Mouse (Mus musculus) macrophage (primary cell): ENCODE measurements around the gene Pkd1. TPM values are rescaled to one million over a fixed set of nuclear protein-coding genes. Genes with fewer than 3 reads are reported as not detected.

Source experiments
- H3K27ac ChIP-seq: fragments of 350-480 bp; formaldehyde crosslinking; 2 replicates; pipeline ENCODE4 v1.9.0; 2021
- H3K36me3 ChIP-seq: fragments of 350-480 bp; formaldehyde crosslinking; 2 replicates; pipeline ENCODE4 v1.9.0; 2021; ENCODE audit errors: inconsistent target
- H3K4me3 ChIP-seq: fragments of 350-480 bp; formaldehyde crosslinking; 2 replicates; pipeline ENCODE4 v1.9.0; 2021; ENCODE audit errors: inconsistent target
- H3K79me2 ChIP-seq: fragments of 350-480 bp; formaldehyde crosslinking; 2 replicates; pipeline ENCODE4 v1.9.0; 2021; ENCODE audit errors: inconsistent target
- WGBS: methylation state at CpG from one replicate; pipeline ENCODE4 v1.1.7; 2026; ENCODE audit warnings: inconsistent platforms; ENCODE audit not compliant: missing documents; 5-methylcytosine and 5-hydroxymethylcytosine counted together
- polyA plus RNA-seq: library from polyadenylated mRNA; stranded (reverse); fragments of 250-400 nt; gene quantifications from 3 replicates; pipeline ENCODE4 v1.2.4, GENCODE M21; 2018; ENCODE audit warnings: inconsistent platforms

Gene Pkd1
- polyA plus RNA-seq, 1 experiment from 2014 or later: 9.7 TPM

DNA sequence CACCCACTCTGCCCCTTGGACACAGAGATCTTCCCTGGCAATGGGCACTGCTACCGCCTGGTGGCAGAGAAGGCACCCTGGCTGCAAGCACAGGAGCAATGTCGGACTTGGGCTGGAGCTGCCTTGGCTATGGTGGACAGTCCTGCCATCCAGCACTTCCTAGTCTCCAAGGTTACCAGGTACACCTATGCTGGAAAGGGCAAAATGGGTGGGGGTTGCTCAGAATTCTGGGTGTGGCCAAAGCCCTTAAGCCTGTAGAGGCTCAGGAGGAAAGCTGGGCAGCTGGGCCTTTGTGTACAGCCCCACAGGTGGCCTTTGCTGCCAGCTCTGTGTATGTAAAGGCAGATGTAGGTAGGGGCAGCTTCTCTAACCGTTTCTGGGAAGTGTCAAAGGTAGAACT lies 16.2 kb downstream of the Pkd1 start:
- Histone ChIP-seq H3K36me3 (peaks cover 33% of the 10 kb centered on the region; the same call in 1 of the 2 replicates), H3K4me3 (no peak overlapping the region)
- WGBS: 97% methylated on average over 3 of the region's 3 CpGs

DNA sequence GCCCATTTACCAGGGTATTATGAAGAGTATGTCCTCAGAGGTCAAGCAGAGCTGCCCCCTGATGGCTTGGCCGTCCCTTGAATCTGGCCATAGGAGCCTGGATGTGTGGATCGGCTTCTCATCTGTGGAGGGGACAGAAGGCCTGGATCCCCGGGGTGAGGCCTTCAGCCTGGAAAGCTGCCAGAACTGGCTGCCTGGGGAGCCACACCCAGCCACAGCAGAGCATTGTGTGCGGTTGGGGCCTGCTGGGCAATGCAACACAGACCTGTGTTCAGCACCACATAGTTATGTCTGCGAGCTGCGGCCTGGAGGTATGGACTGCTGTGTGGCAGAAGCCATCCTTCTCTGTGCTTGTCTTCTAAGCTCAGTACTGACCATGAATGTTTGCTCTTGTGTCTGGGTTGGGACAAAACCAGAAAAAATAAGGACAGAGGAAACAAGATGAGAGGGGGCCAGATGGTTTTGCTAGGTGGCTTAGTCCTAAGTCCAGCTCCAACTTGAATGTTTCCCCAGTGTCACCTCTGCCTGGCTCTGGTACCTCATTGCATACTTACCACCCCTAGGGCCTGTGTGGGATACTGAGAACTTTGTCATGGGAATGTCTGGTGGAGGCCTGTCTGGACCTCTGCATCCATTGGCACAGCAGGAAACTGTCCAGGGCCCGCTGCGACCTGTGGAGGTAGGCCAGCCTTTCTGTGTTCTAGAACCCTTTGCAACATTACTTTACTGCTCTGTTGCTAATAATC lies 17.6 kb downstream of the Pkd1 start:
- Histone ChIP-seq H3K79me2 (peaks cover 11% of the 10 kb centered on the region; the same call in 1 of the 2 replicates), H3K4me3 (no peak overlapping the region), H3K27ac (no peak overlapping the region), H3K36me3 (peaks cover 41% of the 10 kb centered on the region; the same call in 1 of the 2 replicates)
- 82% methylated on average over 8 of the region's 8 CpGs for WGBS

More for the DNA sequence above, 16.2 kb downstream of the Pkd1 start:
- Histone ChIP-seq H3K27ac (no peak overlapping the region), H3K79me2 (peaks cover 25% of the 10 kb centered on the region; the same call in 1 of the 2 replicates)

DNA sequence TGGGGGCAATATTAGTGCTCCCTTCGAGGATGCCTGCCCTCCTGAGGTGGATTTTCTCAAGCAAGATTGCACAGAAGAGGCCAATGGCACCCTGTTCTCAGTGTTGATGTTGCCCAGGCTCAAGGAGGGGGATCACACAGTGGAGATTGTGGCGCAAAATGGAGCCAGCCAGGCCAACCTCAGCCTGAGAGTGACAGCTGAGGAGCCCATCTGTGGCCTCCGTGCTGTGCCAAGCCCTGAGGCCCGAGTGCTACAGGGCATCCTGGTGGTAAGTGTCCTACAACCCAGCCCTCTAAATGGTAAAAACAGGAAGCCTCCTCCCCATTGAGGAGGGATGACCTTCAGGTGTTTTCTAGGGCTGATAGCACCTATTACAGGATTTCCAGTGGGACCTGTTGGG lies 20.2 kb downstream of the Pkd1 start:
- 89% methylated on average over 4 of the region's 4 CpGs for WGBS
- no peaks in the 10 kb centered on the region for H3K79me2 ChIP-seq
- no peak overlapping the region for H3K27ac ChIP-seq
- H3K4me3 ChIP-seq: no peak overlapping the region
- H3K36me3 ChIP-seq: peaks cover 59% of the 10 kb centered on the region; the same call in 1 of the 2 replicates

DNA sequence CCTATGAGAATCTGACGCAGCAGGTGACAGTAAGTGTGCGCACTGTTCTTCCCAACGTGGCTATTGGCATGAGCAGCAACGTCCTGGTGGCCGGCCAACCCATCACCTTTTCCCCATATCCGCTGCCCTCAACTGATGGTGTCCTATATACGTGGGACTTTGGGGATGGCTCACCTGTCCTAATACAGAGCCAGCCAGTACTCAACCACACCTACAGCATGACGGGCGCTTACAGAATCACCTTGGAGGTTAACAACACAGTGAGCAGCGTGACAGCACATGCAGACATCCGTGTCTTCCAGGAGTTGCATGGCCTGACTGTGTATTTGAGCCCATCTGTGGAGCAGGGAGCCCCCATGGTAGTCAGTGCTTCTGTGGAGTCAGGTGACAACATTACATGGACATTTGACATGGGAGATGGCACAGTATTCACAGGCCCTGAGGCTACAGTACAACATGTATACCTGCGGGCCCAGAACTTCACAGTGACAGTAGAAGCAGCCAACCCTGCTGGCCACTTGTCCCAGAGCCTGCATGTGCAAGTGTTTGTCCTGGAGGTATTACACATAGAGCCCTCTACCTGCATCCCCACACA lies 23.1 kb downstream of the Pkd1 start:
- no peak overlapping the region for H3K27ac ChIP-seq
- H3K36me3 ChIP-seq: peaks cover 61% of the 10 kb centered on the region; the same call in 1 of the 2 replicates
- 92% methylated on average over 12 of the region's 12 CpGs for WGBS
- H3K4me3 ChIP-seq: no peak overlapping the region
- no peaks in the 10 kb centered on the region for H3K79me2 ChIP-seq

DNA sequence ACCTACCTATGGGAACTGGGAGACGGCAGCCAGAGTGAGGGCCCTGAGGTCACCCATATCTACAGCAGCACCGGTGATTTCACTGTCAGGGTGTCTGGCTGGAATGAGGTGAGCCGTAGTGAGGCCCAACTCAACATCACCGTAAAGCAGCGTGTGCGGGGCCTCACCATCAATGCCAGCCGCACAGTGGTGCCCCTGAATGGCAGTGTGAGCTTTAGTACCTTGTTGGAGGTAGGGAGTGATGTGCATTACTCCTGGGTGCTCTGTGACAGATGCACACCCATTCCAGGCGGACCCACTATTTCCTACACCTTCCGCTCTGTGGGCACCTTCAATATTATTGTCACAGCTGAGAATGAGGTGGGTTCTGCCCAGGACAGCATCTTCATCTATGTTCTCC lies 24.2 kb downstream of the Pkd1 start:
- Histone ChIP-seq H3K27ac (no peak overlapping the region), H3K36me3 (peaks cover 65% of the 10 kb centered on the region; the same call in 1 of the 2 replicates), H3K4me3 (no peak overlapping the region), H3K79me2 (no peaks in the 10 kb centered on the region)
- WGBS: 95% methylated on average over 9 of the region's 9 CpGs

DNA sequence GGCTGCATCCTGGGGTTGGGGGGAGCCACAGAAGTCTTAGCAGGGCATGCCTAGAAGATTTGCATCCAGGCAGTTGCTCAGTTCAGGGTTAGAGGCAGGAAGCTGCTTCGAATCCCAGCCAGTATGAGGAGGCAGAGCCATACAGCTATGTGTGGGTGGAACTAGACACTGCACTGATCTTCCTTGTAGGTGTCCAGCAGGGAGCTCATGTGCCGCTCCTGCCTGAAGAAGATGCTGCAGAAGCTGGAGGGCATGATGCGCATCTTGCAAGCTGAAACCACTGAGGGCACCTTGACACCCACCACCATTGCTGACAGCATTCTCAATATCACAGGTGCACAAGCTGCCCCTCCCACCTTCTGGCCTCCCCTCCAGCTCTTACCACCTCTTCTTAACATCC lies 29.9 kb downstream of the Pkd1 start:
- 87% methylated on average over 3 of the region's 3 CpGs for WGBS
- Histone ChIP-seq H3K4me3 (no peak overlapping the region), H3K27ac (no peak overlapping the region), H3K79me2 (no peaks in the 10 kb centered on the region), H3K36me3 (peaks cover 40% of the 10 kb centered on the region; the same call in 1 of the 2 replicates)

DNA sequence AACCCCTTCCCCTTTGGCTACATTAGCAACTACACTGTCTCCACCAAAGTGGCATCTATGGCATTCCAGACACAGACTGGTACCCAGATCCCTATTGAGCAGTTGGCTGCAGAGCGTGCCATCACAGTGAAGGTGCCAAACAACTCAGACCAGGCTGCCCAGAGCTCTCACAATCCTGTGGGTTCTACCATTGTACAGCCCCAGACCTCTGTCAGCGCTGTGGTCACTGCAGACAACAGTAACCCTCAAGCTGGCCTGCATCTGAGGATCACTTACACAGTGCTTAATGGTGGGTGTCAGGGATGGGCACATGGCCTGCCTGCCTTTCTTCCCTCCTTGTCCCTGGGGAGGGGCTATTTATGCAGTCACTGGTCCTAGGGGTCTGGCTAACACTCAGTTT lies 30.7 kb downstream of the Pkd1 start:
- Histone ChIP-seq H3K27ac (no peak overlapping the region), H3K4me3 (no peak overlapping the region), H3K79me2 (no peaks in the 10 kb centered on the region), H3K36me3 (peaks cover 40% of the 10 kb centered on the region; the same call in 1 of the 2 replicates)
- WGBS: 100% methylated on average over 2 of the region's 2 CpGs

DNA sequence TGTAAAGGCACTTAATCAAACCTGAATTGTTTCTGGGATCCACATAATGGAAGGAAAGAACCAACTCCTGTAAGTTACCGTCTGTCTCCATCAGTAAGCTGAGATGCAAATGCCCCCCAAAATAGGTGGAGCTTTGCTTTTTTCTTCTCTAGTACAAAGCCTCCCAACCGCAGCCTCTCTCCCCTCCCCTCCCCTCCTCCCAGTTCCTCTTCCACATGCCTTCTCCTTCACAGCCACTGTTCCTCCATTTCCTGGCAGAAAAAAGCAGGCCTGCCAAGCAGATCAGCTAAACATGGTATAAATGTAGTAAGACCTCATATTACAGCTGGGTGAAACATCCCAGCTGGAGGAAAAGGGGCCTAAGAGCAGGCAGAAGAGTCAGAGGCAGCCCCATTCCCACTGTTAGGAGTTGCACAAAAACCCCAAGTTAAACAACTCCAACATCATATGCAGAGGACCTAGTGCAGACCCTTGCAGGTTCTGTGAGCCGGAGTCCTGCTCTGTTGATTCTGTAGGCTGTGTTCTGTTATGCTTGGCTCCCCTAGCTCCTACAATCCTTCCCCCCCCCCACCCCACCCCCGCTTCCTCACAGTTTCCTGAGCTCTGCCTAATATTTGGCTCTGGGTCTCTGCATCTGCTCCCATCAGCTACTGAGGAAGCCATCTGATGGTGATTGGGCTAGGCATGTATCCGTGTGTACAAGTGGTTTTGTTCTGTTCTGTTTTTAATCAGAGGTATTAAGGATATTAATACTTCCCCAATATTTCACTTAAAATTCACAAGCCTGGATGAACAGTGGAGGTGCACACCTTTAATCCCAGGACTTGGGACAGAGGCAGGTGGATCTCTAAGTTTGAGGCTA lies 34.2 kb downstream of the Pkd1 start:
- no peaks in the 10 kb centered on the region for H3K79me2 ChIP-seq
- H3K36me3 ChIP-seq: peaks cover 39% of the 10 kb centered on the region; the same call in 1 of the 2 replicates
- peak overlapping the region; percentile 78 for H3K27ac ChIP-seq
- H3K4me3 ChIP-seq: no peak overlapping the region
- 40% methylated on average over 5 of the region's 5 CpGs for WGBS

DNA sequence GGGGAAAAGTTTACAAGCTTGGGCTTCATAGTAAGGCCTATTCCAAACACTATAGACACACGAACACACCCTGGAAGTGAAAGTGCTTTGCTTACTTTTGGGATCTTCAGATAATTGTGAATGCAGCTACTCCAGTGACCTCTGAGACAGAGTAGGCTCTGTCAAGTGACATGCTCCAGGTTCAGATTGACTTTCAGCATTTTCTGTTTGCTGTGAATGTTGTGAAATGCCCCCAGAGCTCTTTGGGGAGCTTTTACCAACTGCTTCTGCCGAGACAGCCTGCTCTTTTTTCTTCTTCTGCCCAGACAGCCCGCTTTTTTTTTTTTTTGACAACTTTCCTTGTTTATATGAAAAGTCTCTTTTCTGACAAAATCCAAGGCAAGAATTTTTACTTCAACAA lies 34.9 kb downstream of the Pkd1 start:
- Histone ChIP-seq H3K79me2 (no peaks in the 10 kb centered on the region), H3K36me3 (peaks cover 36% of the 10 kb centered on the region; the same call in 1 of the 2 replicates), H3K4me3 (no peak overlapping the region), H3K27ac (peak overlapping the region; percentile 78)
- WGBS: 45% methylated on average over 3 of the region's 3 CpGs

DNA sequence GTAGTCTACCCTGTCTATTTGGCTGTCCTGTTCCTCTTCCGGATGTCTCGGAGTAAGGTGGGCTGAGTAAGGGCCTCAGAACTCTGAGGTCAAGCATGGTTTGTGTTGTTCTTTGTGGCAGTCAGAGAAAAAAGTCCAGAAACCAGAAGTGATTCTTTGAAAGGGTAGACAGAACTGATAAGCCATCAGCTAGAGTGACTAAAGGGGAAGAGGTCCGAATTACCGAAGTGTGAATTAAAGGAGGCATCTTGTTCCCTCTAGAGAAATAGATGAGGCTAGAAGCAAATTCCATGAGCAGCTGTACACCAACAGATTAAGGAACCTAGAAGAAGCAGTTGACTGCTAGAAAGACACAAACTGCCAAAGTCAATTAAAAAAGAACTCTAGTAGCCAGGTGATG lies 36.9 kb downstream of the Pkd1 start:
- WGBS: 79% methylated on average over 4 of the region's 4 CpGs
- Histone ChIP-seq H3K79me2 (no peaks in the 10 kb centered on the region), H3K36me3 (peaks cover 35% of the 10 kb centered on the region), H3K4me3 (no peak overlapping the region), H3K27ac (no peak overlapping the region)

DNA sequence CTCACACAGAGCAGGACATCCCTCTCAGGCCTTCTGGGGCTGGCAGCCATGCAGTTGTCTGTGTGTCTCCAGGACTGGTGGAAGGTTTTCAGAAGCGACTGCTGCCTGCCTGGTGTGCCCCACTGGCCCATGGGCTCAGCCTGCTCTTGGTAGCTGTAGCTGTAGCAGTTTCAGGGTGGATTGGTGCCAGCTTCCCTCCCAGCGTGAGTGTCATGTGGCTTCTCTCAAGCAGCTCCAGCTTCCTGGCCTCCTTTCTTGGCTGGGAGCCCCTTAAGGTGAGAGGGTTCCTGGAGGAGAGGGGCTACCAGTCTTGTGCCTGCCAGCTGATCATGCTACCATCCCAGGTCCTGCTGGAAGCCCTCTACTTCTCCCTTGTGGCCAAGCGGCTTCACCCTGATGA lies 41.3 kb downstream of the Pkd1 start:
- Histone ChIP-seq H3K36me3 (peaks cover 70% of the 10 kb centered on the region), H3K79me2 (no peaks in the 10 kb centered on the region), H3K27ac (no peak overlapping the region), H3K4me3 (no peak overlapping the region)
- WGBS: 83% methylated on average over 2 of the region's 3 CpGs

DNA sequence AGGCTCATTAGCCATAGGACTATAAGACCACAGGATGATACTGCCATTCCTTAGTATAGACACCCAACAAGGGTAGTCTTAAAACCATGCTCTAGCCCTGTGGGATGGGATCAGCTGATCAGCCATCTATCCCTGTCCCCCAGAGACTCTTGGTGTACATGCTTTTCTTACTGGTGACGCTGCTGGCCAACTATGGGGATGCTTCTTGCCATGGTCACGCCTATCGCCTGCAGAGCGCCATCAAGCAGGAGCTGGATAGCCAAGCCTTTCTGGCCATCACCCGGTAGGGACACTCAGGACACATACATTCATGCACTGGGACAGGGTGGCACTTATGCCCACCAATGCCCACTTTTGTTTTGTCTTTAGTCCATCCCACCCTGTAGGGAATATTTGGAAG lies 42.1 kb downstream of the Pkd1 start:
- Histone ChIP-seq H3K36me3 (peaks cover 72% of the 10 kb centered on the region), H3K4me3 (no peak overlapping the region), H3K79me2 (no peaks in the 10 kb centered on the region), H3K27ac (no peak overlapping the region)
- 90% methylated on average over 5 of the region's 5 CpGs for WGBS

DNA sequence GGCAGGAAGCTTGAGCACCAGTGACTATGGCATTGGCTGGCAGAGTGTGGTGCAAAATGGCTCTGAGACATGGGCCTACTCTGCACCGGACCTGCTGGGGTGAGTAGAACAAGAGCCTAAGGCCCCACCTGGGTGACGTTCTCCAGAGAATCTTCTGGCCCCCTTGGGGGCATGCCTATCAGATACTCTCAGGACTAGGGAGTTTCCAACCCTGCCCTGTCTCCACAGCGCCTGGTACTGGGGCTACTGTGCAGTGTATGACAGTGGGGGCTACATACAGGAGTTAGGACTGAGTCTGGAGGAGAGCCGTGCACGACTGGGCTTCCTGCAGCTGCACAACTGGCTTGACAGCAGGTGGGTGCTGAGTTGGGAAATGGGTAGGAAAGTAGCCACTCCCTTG lies 43.6 kb downstream of the Pkd1 start:
- H3K79me2 ChIP-seq: no peaks in the 10 kb centered on the region
- H3K27ac ChIP-seq: no peak overlapping the region
- peaks cover 73% of the 10 kb centered on the region for H3K36me3 ChIP-seq
- 87% methylated on average over 5 of the region's 5 CpGs for WGBS
- no peak overlapping the region for H3K4me3 ChIP-seq

DNA sequence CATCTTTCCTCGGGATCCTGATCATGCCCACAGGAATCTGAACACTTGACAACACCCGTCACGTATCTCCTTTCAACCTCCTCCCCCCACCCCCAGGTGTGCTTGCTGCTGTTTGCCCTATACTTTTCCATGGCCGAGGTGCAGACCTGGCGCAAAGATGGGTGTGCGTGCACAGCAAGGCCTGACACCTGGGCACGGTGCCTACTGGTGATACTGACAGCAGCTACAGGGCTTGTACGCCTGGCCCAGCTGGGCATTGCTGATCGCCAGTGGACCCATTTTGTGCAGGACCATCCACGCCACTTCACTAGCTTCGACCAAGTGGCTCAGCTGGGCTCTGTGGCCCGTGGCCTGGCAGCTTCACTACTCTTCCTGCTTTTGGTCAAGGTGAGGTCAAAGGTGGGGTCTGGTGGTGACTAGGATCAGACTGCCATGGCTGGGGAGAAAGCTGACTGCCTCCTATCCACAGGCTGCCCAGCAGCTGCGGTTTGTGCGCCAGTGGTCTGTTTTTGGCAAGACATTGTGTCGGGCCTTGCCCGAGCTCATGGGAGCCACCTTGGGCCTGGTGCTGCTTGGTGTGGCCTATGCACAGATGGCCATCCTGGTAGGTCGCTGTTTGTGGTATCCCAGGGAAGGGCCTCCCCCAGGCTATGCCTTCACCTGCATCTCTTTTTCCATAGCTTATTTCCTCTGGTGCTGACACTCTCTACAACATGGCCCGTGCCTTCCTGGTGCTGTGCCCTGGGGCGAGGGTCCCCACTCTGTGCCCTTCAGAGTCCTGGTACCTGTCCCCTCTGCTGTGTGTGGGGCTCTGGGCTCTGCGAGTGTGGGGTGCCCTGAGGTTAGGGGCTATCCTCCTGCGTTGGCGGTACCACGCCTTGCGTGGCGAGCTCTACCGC lies 44.6 kb downstream of the Pkd1 start:
- WGBS: 95% methylated on average over 26 of the region's 26 CpGs
- Histone ChIP-seq H3K36me3 (peaks cover 83% of the 10 kb centered on the region), H3K27ac (no peak overlapping the region), H3K79me2 (no peaks in the 10 kb centered on the region), H3K4me3 (no peak overlapping the region)
